In the genomic region with DNA sequence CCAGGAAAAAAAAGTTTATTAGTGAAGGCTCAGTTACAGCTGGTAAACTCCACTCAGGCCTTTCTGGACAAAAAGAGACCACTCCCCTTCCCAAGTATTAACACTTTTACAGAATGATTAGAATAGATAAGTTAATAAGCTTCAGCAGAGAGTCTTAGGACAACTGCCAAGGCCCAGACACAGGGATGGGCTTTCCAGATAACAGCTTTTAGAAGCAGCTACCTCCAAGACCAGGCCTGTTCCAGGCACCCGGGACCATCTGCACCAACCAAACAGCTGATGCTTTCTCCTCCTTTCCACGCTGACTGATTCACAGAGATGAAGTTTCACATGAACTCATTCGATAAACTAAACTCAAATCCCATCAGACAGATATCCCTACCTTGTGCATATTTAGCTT, we compare ENCODE assay signal across 33 mouse cellular contexts. TPM values are rescaled to one million over a fixed set of nuclear protein-coding genes. Genes with fewer than 3 reads are reported as not detected.
A peak's percentile ranks its signal among the peaks of the same experiment; 100 is the strongest.
DNase-seq lines count a peak whose midpoint lies in the region; ATAC-seq lines count a peak whose summit lies in the region.
"Had no signal": no experiment of that assay in that cellular context is flagged by ENCODE, and none has a peak within 500 bp of the region (broad histone marks: within the 10 kb centered on the region; RNA-seq: fewer than 3 reads in every experiment).

No protein-coding gene starts in this region.

- WGBS in liver, embryonic 15.5 days (ENCODE audit: insufficient replicate concordance), result 34% methylated on average over 3 of the region's 3 CpGs
- WGBS in forebrain, embryonic 15.5 days, result 89% methylated on average over 3 of the region's 3 CpGs

- H3K9ac ChIP-seq in liver, embryonic 15.5 days, result no peak overlapping the region
- no peak overlapping the region for H3K9ac ChIP-seq in forebrain, embryonic 15.5 days (replicated peaks)
- H3K9ac ChIP-seq: embryonic facial prominence, embryonic 13.5 days; forebrain, postnatal 0 days; hindbrain, embryonic 12.5 days; intestine, embryonic 15.5 days; limb, embryonic 15.5 days; lung, embryonic 15.5 days; midbrain, embryonic 13.5 days had no signal

- DNase-seq in MN1 (ENCODE audit: low spot score) (peak; percentile 57), liver (peak; percentile 21)
- no peak for DNase-seq in ovary, postnatal 10 days (ENCODE audit: low spot score)
- DNase-seq in layer of hippocampus, postnatal 10 days (ENCODE audit: low spot score in 2 of 2), result no peak
- no peak for DNase-seq in layer of hippocampus, postnatal 25 days (ENCODE audit: extremely low spot score in 1 of 2, low spot score in 1 of 2)
- DNase-seq: adrenal gland, adult 2 months; cerebellum, adult 11 months; cerebellum, adult 9-10 months; cerebellum, postnatal 36 days; forebrain, postnatal 0 days; gastrocnemius, postnatal 14 days; heart, postnatal 36 days; kidney, adult 8-10 months; kidney, postnatal 4 days; retina, postnatal 1 day; right cerebral cortex, postnatal 25 days; thymus, postnatal 25 days had no signal

- H3K27me3 ChIP-seq in liver, embryonic 15.5 days, result no peaks in the 10 kb centered on the region
- H3K27me3 ChIP-seq in forebrain, embryonic 15.5 days, result no peaks in the 10 kb centered on the region
- H3K27me3 ChIP-seq: embryonic facial prominence, embryonic 13.5 days; hindbrain, embryonic 12.5 days; intestine, embryonic 15.5 days; limb, embryonic 15.5 days; lung, embryonic 15.5 days; megakaryocyte, embryonic 14.5 days; midbrain, embryonic 13.5 days had no signal

- no peak overlapping the region for H3K4me3 ChIP-seq in liver, embryonic 15.5 days (replicated peaks)
- no peak overlapping the region for H3K4me3 ChIP-seq in forebrain, embryonic 15.5 days
- H3K4me3 ChIP-seq: embryonic facial prominence, embryonic 13.5 days; heart, embryonic 10.5 days; hindbrain, embryonic 12.5 days; intestine, embryonic 15.5 days; limb, embryonic 10.5 days; limb, embryonic 15.5 days; lung, embryonic 15.5 days; megakaryocyte, embryonic 14.5 days; midbrain, embryonic 13.5 days had no signal

- no peaks in the 10 kb centered on the region for H3K36me3 ChIP-seq in liver, embryonic 15.5 days (replicated peaks)
- no peaks in the 10 kb centered on the region for H3K36me3 ChIP-seq in forebrain, embryonic 15.5 days
- H3K36me3 ChIP-seq: embryonic facial prominence, embryonic 13.5 days; heart, embryonic 10.5 days; hindbrain, embryonic 12.5 days; intestine, embryonic 15.5 days; limb, embryonic 10.5 days; limb, embryonic 15.5 days; lung, embryonic 15.5 days; midbrain, embryonic 13.5 days had no signal

- H3K4me2 ChIP-seq in liver, embryonic 15.5 days, result no peak overlapping the region
- H3K4me2 ChIP-seq in forebrain, embryonic 15.5 days (replicated peaks), result no peak overlapping the region
- H3K4me2 ChIP-seq: embryonic facial prominence, embryonic 13.5 days; hindbrain, embryonic 12.5 days; intestine, embryonic 15.5 days; limb, embryonic 15.5 days; lung, embryonic 15.5 days; midbrain, embryonic 13.5 days had no signal

- H3K9me3 ChIP-seq in liver, embryonic 15.5 days (replicated peaks), result no peaks in the 10 kb centered on the region
- H3K9me3 ChIP-seq in forebrain, embryonic 15.5 days, result no peaks in the 10 kb centered on the region
- H3K9me3 ChIP-seq: embryonic facial prominence, embryonic 13.5 days; heart, embryonic 10.5 days; hindbrain, embryonic 12.5 days; intestine, embryonic 15.5 days; limb, embryonic 10.5 days; limb, embryonic 15.5 days; lung, embryonic 15.5 days; midbrain, embryonic 13.5 days had no signal

- H3K27ac ChIP-seq in liver, embryonic 15.5 days (replicated peaks), result no peak overlapping the region
- H3K27ac ChIP-seq in forebrain, embryonic 15.5 days (replicated peaks), result no peak overlapping the region
- H3K27ac ChIP-seq: embryonic facial prominence, embryonic 13.5 days; heart, embryonic 10.5 days; hindbrain, embryonic 12.5 days; hindbrain, postnatal 0 days; intestine, embryonic 15.5 days; kidney, postnatal 0 days; limb, embryonic 10.5 days; limb, embryonic 15.5 days; lung, embryonic 15.5 days; midbrain, embryonic 13.5 days had no signal

- peak; percentile 83 for ATAC-seq in liver, embryonic 15.5 days (ENCODE audit: insufficient read depth)
- no peak for ATAC-seq in forebrain, embryonic 15.5 days (replicated peaks)
- ATAC-seq: activated CD4-positive, CD25-positive, alpha-beta regulatory T cell, adult 4 months; forebrain, postnatal 0 days; hindbrain, postnatal 0 days; intestine, embryonic 15.5 days; midbrain, embryonic 13.5 days had no signal

- no peaks in the 10 kb centered on the region for H3K4me1 ChIP-seq in liver, embryonic 15.5 days (replicated peaks)
- H3K4me1 ChIP-seq in forebrain, embryonic 15.5 days, result no peaks in the 10 kb centered on the region
- H3K4me1 ChIP-seq: embryonic facial prominence, embryonic 13.5 days; heart, embryonic 10.5 days; hindbrain, embryonic 12.5 days; intestine, embryonic 15.5 days; limb, embryonic 10.5 days; limb, embryonic 15.5 days; lung, embryonic 15.5 days; midbrain, embryonic 13.5 days had no signal

RNA-seq across cellular contexts. Expression of a gene that starts 50.2 kb away (rescaled TPM):
- 0.02 and 0.03 TPM in 2 replicates for polyA plus RNA-seq in liver, embryonic 15.5 days (2015; fragmentation: Nextera tagmentation; extraction: Ambion mirVana)
- polyA plus RNA-seq in forebrain, embryonic 15.5 days (2015; fragmentation: Nextera tagmentation; extraction: Ambion mirVana), result 0.05 and 0.06 TPM in 2 replicates
- total RNA-seq in layer of hippocampus, postnatal 10 days (2021), result 1 to 10 TPM; 1.1 to 1.5 TPM
- total RNA-seq in layer of hippocampus, postnatal 25 days (2021), result under 1 TPM; 0.34 to 0.56 TPM
- total RNA-seq: monocyte, adult 5-6 weeks had no signal
- polyA plus RNA-seq: activated CD4-positive, CD25-positive, alpha-beta regulatory T cell, adult 4 months; adrenal gland, adult 2 months; forebrain, embryonic 11.5 days; limb, embryonic 10.5 days had no signal

Comparison
In these comparisons a context has a peak if more than half of its experiments do, and no peak if none do; other contexts are left out.
1. DNase-seq: peak in MN1 (single experiment) and liver (single experiment); none in ovary, postnatal 10 days (single experiment), layer of hippocampus, postnatal 10 days (0 of 2) and layer of hippocampus, postnatal 25 days (0 of 2).